ENCODE assay signal across 14 mouse cellular contexts in the genomic region with DNA sequence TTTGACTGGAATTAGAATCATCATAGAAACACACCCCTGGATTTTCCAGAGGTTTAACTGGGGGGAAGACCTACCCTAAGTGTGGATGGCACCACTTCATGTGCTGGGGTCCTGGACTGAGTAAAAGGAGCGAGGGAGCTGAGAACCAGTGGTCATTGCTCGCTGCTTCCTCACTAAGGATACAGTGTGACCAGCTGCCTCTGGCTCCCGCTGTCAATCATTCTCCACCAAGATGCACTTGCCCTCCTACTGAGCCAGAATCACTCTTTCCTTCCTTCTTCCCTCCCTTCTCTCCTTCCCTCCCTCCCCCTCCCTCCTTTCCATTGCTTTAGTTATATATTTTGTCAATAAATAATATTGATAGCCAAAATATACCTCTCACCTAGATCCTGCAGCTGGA. TPM values are rescaled to one million over a fixed set of nuclear protein-coding genes. Genes with fewer than 3 reads are reported as not detected.
"Had no signal": no experiment of that assay in that cellular context is flagged by ENCODE, and none has a peak within 500 bp of the region (broad histone marks: within the 10 kb centered on the region; RNA-seq: fewer than 3 reads in every experiment).

No protein-coding gene starts in this region.

- H3K4me1 ChIP-seq: midbrain, embryonic 12.5 days; neural tube, embryonic 12.5 days had no signal

- ATAC-seq: midbrain, embryonic 16.5 days had no signal

- H3K9me3 ChIP-seq: midbrain, embryonic 12.5 days; neural tube, embryonic 12.5 days had no signal

- H3K4me2 ChIP-seq: lung, embryonic 14.5 days; midbrain, embryonic 12.5 days; neural tube, embryonic 12.5 days had no signal

- H3K9ac ChIP-seq: liver, embryonic 14.5 days; lung, embryonic 14.5 days; midbrain, embryonic 12.5 days; neural tube, embryonic 12.5 days had no signal

- H3K27ac ChIP-seq: liver, embryonic 14.5 days; midbrain, embryonic 12.5 days; neural tube, embryonic 12.5 days had no signal

- H3K36me3 ChIP-seq: midbrain, embryonic 12.5 days; neural tube, embryonic 12.5 days had no signal

- DNase-seq: lung, adult 18-20 months; lung, embryonic 14.5 days; lung, postnatal 10 days; lung, postnatal 4 days; midbrain, embryonic 14.5 days; right cerebral cortex, postnatal 14 days; thymus, adult 18-20 months; thymus, postnatal 14 days; thymus, postnatal 36 days had no signal

- H3K4me3 ChIP-seq: midbrain, embryonic 12.5 days; neural tube, embryonic 12.5 days had no signal

RNA-seq across cellular contexts. Expression of gene Klrg2, which starts 6.0 kb away (rescaled TPM):
- polyA plus RNA-seq: midbrain, embryonic 16.5 days had no signal

RNA-seq across cellular contexts. Expression of gene Clec2l, which starts 19.8 kb away (rescaled TPM):
- polyA plus RNA-seq: liver, embryonic 16.5 days had no signal
